Mouse (Mus musculus): ENCODE results near the gene Iars2. TPM values are rescaled to one million over a fixed set of nuclear protein-coding genes. Genes with fewer than 3 reads are reported as not detected.
A peak's percentile ranks its signal among the peaks of the same experiment; 100 is the strongest.

The Iars2 gene
- total and polyA plus RNA-seq, 3 experiments = 37.2 to 47.2 (median 41.9) TPM

DNA sequence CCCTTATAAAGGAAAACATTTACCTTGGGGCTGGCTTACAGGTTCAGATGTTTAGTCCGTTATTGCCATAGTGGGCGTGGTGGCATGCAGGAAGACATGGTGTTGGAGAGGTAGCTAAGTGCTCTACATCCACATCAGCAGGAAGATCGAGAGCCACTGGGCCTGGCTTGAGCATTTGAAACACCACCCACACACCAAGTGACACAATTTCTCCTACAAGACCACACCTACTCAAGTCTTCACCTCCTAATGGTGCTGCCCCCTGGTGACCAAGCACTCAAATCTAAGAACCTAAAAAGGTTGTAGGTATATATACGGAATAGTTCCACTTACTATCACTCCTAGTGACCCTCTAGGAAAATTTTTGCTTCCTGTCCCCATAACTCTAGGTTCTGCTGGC is 92.7 kb downstream of the Iars2 start:
- in situ Hi-C loops (cut with MboI; ENCODE audit: low pct_ligation_motif_present, low pct_unique_long_range_greater_than_20kb, low sequenced_read_pairs) (no loop called here), dilution Hi-C loops (cut with MboI; ENCODE audit: extremely low pct_ligation_motif_present, extremely low pct_unique_long_range_greater_than_20kb, low sequenced_read_pairs) (no loop called here)
- no peaks in the 10 kb centered on the region for H3K27me3 ChIP-seq (replicated peaks)
- TF ChIP-seq TBP (conservative IDR thresholded peaks at IDR 0.05; ENCODE audit: low read depth, low read length) = no peak
- peak in 1 of 2 experiments; percentile 36; a peak in 2 of 4 replicates for TF ChIP-seq CTCF (conservative IDR thresholded peaks at IDR 0.05 in 1 of 2, IDR thresholded peaks at IDR 0.05 in 1 of 2; ENCODE audit: low read depth in 2 of 2, low read length in 2 of 2)
- peak; percentile 33 for DNase-seq (ENCODE audit: extremely low read depth)
- H3K4me2 ChIP-seq (ENCODE audit: insufficient read depth, low read depth, poor library complexity, severe bottlenecking) = no peak overlapping the region
- H3K4me3 ChIP-seq (replicated peaks in 1 of 3; ENCODE audit: low read depth in 2 of 3, low read length in 2 of 3, poor library complexity in 1 of 3) = no peak overlapping the region
- no peaks in the 10 kb centered on the region for H3K79me2 ChIP-seq (replicated peaks; ENCODE audit: control insufficient read depth, extremely low read depth, insufficient read depth, poor library complexity, severe bottlenecking)
- no peaks in the 10 kb centered on the region for H3K9me3 ChIP-seq (replicated peaks; ENCODE audit: low read length)
- H3K4me1 ChIP-seq (ENCODE audit: control insufficient read depth in 1 of 2, insufficient read depth in 2 of 2) = no peaks in the 10 kb centered on the region
- no peak overlapping the region for H3K9ac ChIP-seq (ENCODE audit: insufficient read depth, low read depth)
- peaks cover 42 to 73% of the 10 kb centered on the region in 2 experiments for H3K36me3 ChIP-seq (replicated peaks in 1 of 2; ENCODE audit: control insufficient read depth in 1 of 2, insufficient read depth in 1 of 2, low read length in 1 of 2)
- no peak overlapping the region for H3K27ac ChIP-seq (ENCODE audit: insufficient read depth, low read depth)

DNA sequence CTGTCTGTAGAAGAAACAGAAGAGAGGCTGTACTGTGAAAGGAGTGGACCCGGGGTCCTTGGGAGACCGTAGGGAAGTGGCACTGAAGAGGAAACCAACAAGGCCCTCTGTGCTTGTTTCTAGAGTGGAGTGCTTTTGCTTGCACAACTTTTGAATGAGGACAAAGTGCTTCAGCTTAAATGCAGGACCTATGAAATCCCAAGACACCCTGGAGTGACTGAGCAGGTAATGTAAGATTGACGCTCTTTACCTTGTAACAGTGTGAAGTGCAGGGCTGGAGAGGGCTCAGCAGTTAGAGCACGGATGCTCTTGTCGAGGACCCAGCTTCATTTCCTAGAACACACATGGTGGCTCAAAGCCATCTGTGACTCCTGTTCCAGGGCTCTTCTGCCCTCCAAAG is 93.4 kb downstream of the Iars2 start:
- in situ Hi-C loops (cut with MboI; ENCODE audit: low pct_ligation_motif_present, low pct_unique_long_range_greater_than_20kb, low sequenced_read_pairs) = no loop called here

More for the DNA sequence above, 93.4 kb downstream of the Iars2 start:
- H3K27ac ChIP-seq (ENCODE audit: insufficient read depth, low read depth) = no peak overlapping the region
- H3K36me3 ChIP-seq (replicated peaks in 1 of 2; ENCODE audit: control insufficient read depth in 1 of 2, insufficient read depth in 1 of 2, low read length in 1 of 2) = peaks cover 39 to 69% of the 10 kb centered on the region in 2 experiments
- H3K9ac ChIP-seq (ENCODE audit: insufficient read depth, low read depth) = no peak overlapping the region
- no peaks in the 10 kb centered on the region for H3K9me3 ChIP-seq (replicated peaks; ENCODE audit: low read length)
- no peaks in the 10 kb centered on the region for H3K79me2 ChIP-seq (replicated peaks; ENCODE audit: control insufficient read depth, extremely low read depth, insufficient read depth, poor library complexity, severe bottlenecking)
- H3K4me1 ChIP-seq (ENCODE audit: control insufficient read depth in 1 of 2, insufficient read depth in 2 of 2) = no peaks in the 10 kb centered on the region
- TF ChIP-seq NELFE (IDR thresholded peaks at IDR 0.05; ENCODE audit: low read depth, low read length) (no peak), TCF12 (IDR thresholded peaks at IDR 0.05; ENCODE audit: low read depth, low read length) (no peak), GABPA (IDR thresholded peaks at IDR 0.05; ENCODE audit: insufficient replicate concordance, low read depth, low read length) (no peak), BHLHE40 (IDR thresholded peaks at IDR 0.05; ENCODE audit: low read depth, low read length) (no peak), POLR2AphosphoS2 (IDR thresholded peaks at IDR 0.05; ENCODE audit: low read depth, low read length) (no peak), TBP (conservative IDR thresholded peaks at IDR 0.05; ENCODE audit: low read depth, low read length) (no peak), MAFK (IDR thresholded peaks at IDR 0.05; ENCODE audit: insufficient replicate concordance, low read length) (no peak), ELF1 (IDR thresholded peaks at IDR 0.05; ENCODE audit: low read depth, low read length) (no peak), USF1 (IDR thresholded peaks at IDR 0.05; ENCODE audit: low read depth, low read length) (no peak)
- DNase-seq (ENCODE audit: extremely low read depth) = no peak
- H3K4me3 ChIP-seq (replicated peaks in 1 of 3; ENCODE audit: low read depth in 2 of 3, low read length in 2 of 3, poor library complexity in 1 of 3) = no peak overlapping the region
- dilution Hi-C loops (cut with MboI; ENCODE audit: extremely low pct_ligation_motif_present, extremely low pct_unique_long_range_greater_than_20kb, low sequenced_read_pairs) = no loop called here
- no peak overlapping the region for H3K4me2 ChIP-seq (ENCODE audit: insufficient read depth, low read depth, poor library complexity, severe bottlenecking)
- no peaks in the 10 kb centered on the region for H3K27me3 ChIP-seq (replicated peaks)

Other genes starting within 250 kb of the Iars2 start
- 24.0 and 24.7 TPM in 2 replicates for gene Rab3gap2, start 125.3 kb downstream of the Iars2 start, total RNA-seq (2012; rRNA removed)
- gene Rab3gap2, start 125.3 kb downstream of the Iars2 start, total RNA-seq (2014; rRNA removed) = 22.1 and 22.7 TPM in 2 replicates
- gene Rab3gap2, start 125.3 kb downstream of the Iars2 start, polyA plus RNA-seq (2012; ENCODE audit: insufficient read length, low read depth) = 34.5 and 39.1 TPM in 2 replicates
- gene Bpnt1, start 2.8 kb upstream of the Iars2 start, total RNA-seq (2012; rRNA removed) = 59.4 and 80.6 TPM in 2 replicates
- gene Bpnt1, start 2.8 kb upstream of the Iars2 start, total RNA-seq (2014; rRNA removed) = 71.9 and 81.8 TPM in 2 replicates
- gene Bpnt1, start 2.8 kb upstream of the Iars2 start, polyA plus RNA-seq (2012; ENCODE audit: insufficient read length, low read depth) = 38.4 and 41.8 TPM in 2 replicates
- gene Eprs, start 33.6 kb upstream of the Iars2 start, total RNA-seq (2012; rRNA removed) = 210 and 223 TPM in 2 replicates
- 234 and 244 TPM in 2 replicates for gene Eprs, start 33.6 kb upstream of the Iars2 start, total RNA-seq (2014; rRNA removed)
- 207 and 208 TPM in 2 replicates for gene Eprs, start 33.6 kb upstream of the Iars2 start, polyA plus RNA-seq (2012; ENCODE audit: insufficient read length, low read depth)
- not detected in 2 replicates for gene Slc30a10, start 125.5 kb upstream of the Iars2 start, total RNA-seq (2012; rRNA removed)
- not detected in 2 replicates for gene Slc30a10, start 125.5 kb upstream of the Iars2 start, total RNA-seq (2014; rRNA removed)
- gene Slc30a10, start 125.5 kb upstream of the Iars2 start, polyA plus RNA-seq (2012; ENCODE audit: insufficient read length, low read depth) = not detected in 2 replicates

All from CH12.LX (cell line).